Mouse (Mus musculus) midbrain, embryonic 10.5 days (tissue): ENCODE measurements around the gene Znrf3. TPM values are rescaled to one million over a fixed set of nuclear protein-coding genes. Genes with fewer than 3 reads are reported as not detected.

Source experiments
- DNase-seq: peaks from one replicate; pipeline ENCODE4 v3.0.0-alpha.2; 2017; ENCODE audit warnings: low spot score
- H3K27ac ChIP-seq: fragments of 300-500 bp; sonication (generic); replicated peaks from 2 replicates; pipeline ENCODE4 v1.5.1; 2016; ENCODE audit warnings: mild to moderate bottlenecking
- H3K27me3 ChIP-seq: fragments of 300-500 bp; sonication (generic); 2 replicates; pipeline ENCODE4 v1.6.1; 2016; ENCODE audit warnings: low read depth, mild to moderate bottlenecking; ENCODE audit not compliant: poor library complexity, severe bottlenecking
- H3K36me3 ChIP-seq: fragments of 300-500 bp; sonication (generic); 2 replicates; pipeline ENCODE4 v1.6.1; 2016; ENCODE audit warnings: mild to moderate bottlenecking, moderate library complexity
- H3K4me1 ChIP-seq: fragments of 300-500 bp; sonication (generic); 2 replicates; pipeline ENCODE4 v1.6.1; 2016
- H3K4me3 ChIP-seq: fragments of 300-500 bp; sonication (generic); 2 replicates; pipeline ENCODE4 v1.5.1; 2016; ENCODE audit warnings: mild to moderate bottlenecking, moderate library complexity
- H3K9me3 ChIP-seq: fragments of 300-500 bp; sonication (generic); replicated peaks from 2 replicates; pipeline ENCODE4 v1.6.1; 2016; ENCODE audit warnings: mild to moderate bottlenecking
- WGBS: fragments of 180-500 bp; shearing (Covaris S2); methylation state at CpG from one replicate; pipeline ENCODE4 v1.1.7; 2016; 5-methylcytosine and 5-hydroxymethylcytosine counted together
- polyA plus RNA-seq: library from polyadenylated mRNA; unstranded; fragments of >200 nt; fragmentation: Nextera tagmentation; extraction: Ambion mirVana; gene quantifications from 2 replicates; pipeline ENCODE4 v1.2.1, GENCODE M21; 2016

The Znrf3 gene
- polyA plus RNA-seq, 1 experiment from 2014 or later, result 12.2 TPM

GRCm38 (mm10) chr11:5290691-5291090 is 154.0 kb downstream of the Znrf3 start:
- 22% methylated on average over 5 of the region's 5 CpGs for WGBS
- H3K36me3 ChIP-seq, result peaks cover 38% of the 10 kb centered on the region
- H3K4me3 ChIP-seq, result no peak overlapping the region
- H3K9me3 ChIP-seq, result no peaks in the 10 kb centered on the region
- peaks cover 37% of the 10 kb centered on the region for H3K4me1 ChIP-seq
- H3K27ac ChIP-seq, result peak overlapping the region; percentile 39; the same call in 1 of the 2 replicates
- DNase-seq, result peak; percentile 64
- H3K27me3 ChIP-seq, result no peaks in the 10 kb centered on the region

- Histone ChIP-seq H3K9me3 (no peaks in the 10 kb centered on the region), H3K4me3 (no peak overlapping the region), H3K27ac (no peak overlapping the region), H3K36me3 (peaks cover 45% of the 10 kb centered on the region), H3K4me1 (peaks cover 37% of the 10 kb centered on the region), H3K27me3 (no peaks in the 10 kb centered on the region)
- no peak for DNase-seq
- 89% methylated on average over 4 of the region's 4 CpGs for WGBS
These were observed 154.6 kb downstream of the Znrf3 start for GRCm38 (mm10) chr11:5289826-5290580.

- WGBS, result 97% methylated on average over 2 of the region's 2 CpGs
- H3K4me3 ChIP-seq, result no peak overlapping the region
- no peaks in the 10 kb centered on the region for H3K9me3 ChIP-seq
- no peak for DNase-seq
- H3K36me3 ChIP-seq, result peaks cover 96% of the 10 kb centered on the region
- no peak overlapping the region for H3K27ac ChIP-seq
- no peaks in the 10 kb centered on the region for H3K27me3 ChIP-seq
- H3K4me1 ChIP-seq, result no peaks in the 10 kb centered on the region
These were observed 160.7 kb downstream of the Znrf3 start for GRCm38 (mm10) chr11:5283987-5284386.

DNA sequence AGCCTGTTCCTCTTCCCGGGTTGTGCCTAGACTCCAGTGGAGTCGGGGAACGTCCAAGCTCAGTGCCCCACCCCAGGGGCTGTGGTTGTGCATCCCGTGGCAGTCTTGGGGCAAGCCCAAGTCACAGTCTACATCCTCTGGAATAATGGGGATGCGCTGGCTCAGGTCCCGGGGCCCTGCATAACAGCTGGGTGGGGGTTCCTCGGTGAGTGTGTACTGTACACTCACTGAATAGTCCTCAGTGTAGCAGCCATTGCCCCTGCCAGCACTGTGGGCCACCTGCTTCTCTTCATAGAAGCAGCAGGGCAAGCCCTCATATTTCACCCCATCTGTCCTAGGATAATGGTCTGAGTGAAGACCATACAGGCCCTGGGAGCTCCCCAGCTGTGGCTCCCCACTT is 163.7 kb downstream of the Znrf3 start:
- Histone ChIP-seq H3K27me3 (no peaks in the 10 kb centered on the region), H3K9me3 (no peaks in the 10 kb centered on the region), H3K4me1 (no peaks in the 10 kb centered on the region), H3K27ac (no peak overlapping the region), H3K36me3 (peaks cover 68% of the 10 kb centered on the region), H3K4me3 (no peak overlapping the region)
- DNase-seq, result no peak
- 95% methylated on average over 7 of the region's 7 CpGs for WGBS

DNA sequence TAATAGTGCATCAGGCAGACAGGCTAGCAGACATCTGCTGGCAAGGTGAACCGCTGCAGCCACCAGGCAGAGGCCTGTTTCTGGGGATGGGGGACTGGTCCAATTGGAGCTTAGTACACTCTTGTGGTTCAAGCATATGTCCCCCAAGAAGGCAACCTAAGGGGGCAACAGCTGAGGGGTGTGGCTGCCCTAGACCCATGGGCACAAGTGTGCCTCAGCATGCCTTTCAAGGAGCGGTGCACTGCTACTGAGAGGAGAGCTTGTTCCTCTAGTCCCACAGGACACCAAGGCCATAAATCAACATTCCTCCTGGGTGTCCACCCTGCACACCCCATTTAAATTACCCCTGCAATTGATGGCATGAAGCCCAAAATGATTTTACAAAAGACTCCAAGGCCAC is 166.2 kb downstream of the Znrf3 start:
- Histone ChIP-seq H3K27ac (no peak overlapping the region), H3K36me3 (peaks cover 43% of the 10 kb centered on the region), H3K4me1 (no peaks in the 10 kb centered on the region), H3K4me3 (no peak overlapping the region), H3K27me3 (no peaks in the 10 kb centered on the region), H3K9me3 (no peaks in the 10 kb centered on the region)
- no peak for DNase-seq
- 90% methylated on average over 2 of the region's 2 CpGs for WGBS

- DNase-seq, result no peak
- H3K27me3 ChIP-seq, result no peaks in the 10 kb centered on the region
- H3K9me3 ChIP-seq, result no peaks in the 10 kb centered on the region
- no peak overlapping the region for H3K27ac ChIP-seq
- H3K4me1 ChIP-seq, result peaks cover 5% of the 10 kb centered on the region
- peaks cover 33% of the 10 kb centered on the region for H3K36me3 ChIP-seq
- H3K4me3 ChIP-seq, result no peak overlapping the region
- 84% methylated on average over 5 of the region's 5 CpGs for WGBS
These were observed 167.2 kb downstream of the Znrf3 start for GRCm38 (mm10) chr11:5277307-5277971.

- no peaks in the 10 kb centered on the region for H3K9me3 ChIP-seq
- DNase-seq, result no peak
- peaks cover 11% of the 10 kb centered on the region for H3K36me3 ChIP-seq
- 88% methylated on average over 4 of the region's 4 CpGs for WGBS
- H3K4me3 ChIP-seq, result no peak overlapping the region
- H3K27ac ChIP-seq, result no peak overlapping the region
- H3K4me1 ChIP-seq, result peaks cover 10% of the 10 kb centered on the region
- no peaks in the 10 kb centered on the region for H3K27me3 ChIP-seq
These were observed 169.4 kb downstream of the Znrf3 start for GRCm38 (mm10) chr11:5275216-5275615.

- H3K27ac ChIP-seq, result peak overlapping the region; percentile 55; the same call in 1 of the 2 replicates
These were observed 172.0 kb downstream of the Znrf3 start for GRCm38 (mm10) chr11:5272536-5273234.

DNA sequence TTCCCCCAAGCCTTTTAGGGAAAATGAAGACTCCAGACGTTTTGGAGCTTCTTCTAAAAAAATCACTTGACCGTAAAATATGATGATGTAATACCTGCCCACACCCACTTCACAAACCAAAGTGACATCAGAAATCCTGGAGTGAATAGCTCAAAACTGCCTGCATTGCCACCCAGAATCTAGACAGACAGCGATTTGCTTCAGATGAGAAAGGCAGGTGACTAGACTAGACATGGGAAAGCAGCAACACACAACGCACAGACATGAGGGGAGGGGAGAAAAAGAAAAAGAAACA is 172.6 kb downstream of the Znrf3 start:
- 81% methylated on average over 4 of the region's 4 CpGs for WGBS

More at GRCm38 (mm10) chr11:5272536-5273234, 172.0 kb downstream of the Znrf3 start:
- no peaks in the 10 kb centered on the region; the same call in 1 of the 2 replicates for H3K36me3 ChIP-seq
- H3K4me3 ChIP-seq, result no peak overlapping the region
- H3K4me1 ChIP-seq, result peaks cover 10% of the 10 kb centered on the region
- DNase-seq, result no peak
- no peaks in the 10 kb centered on the region for H3K9me3 ChIP-seq
- WGBS, result 83% methylated on average over 9 of the region's 9 CpGs
- no peaks in the 10 kb centered on the region for H3K27me3 ChIP-seq

GRCm38 (mm10) chr11:5271274-5272065 is 173.2 kb downstream of the Znrf3 start:
- no peaks in the 10 kb centered on the region; the same call in 1 of the 2 replicates for H3K36me3 ChIP-seq
- H3K27me3 ChIP-seq, result no peaks in the 10 kb centered on the region
- H3K9me3 ChIP-seq, result no peaks in the 10 kb centered on the region
- peaks cover 10% of the 10 kb centered on the region for H3K4me1 ChIP-seq
- no peak for DNase-seq
- WGBS, result 79% methylated on average over 9 of the region's 9 CpGs
- H3K27ac ChIP-seq, result no peak overlapping the region
- no peak overlapping the region for H3K4me3 ChIP-seq

More for the DNA sequence above, 172.6 kb downstream of the Znrf3 start:
- Histone ChIP-seq H3K4me3 (no peak overlapping the region), H3K9me3 (no peaks in the 10 kb centered on the region), H3K4me1 (peaks cover 10% of the 10 kb centered on the region), H3K36me3 (no peaks in the 10 kb centered on the region; the same call in 1 of the 2 replicates), H3K27me3 (no peaks in the 10 kb centered on the region), H3K27ac (no peak overlapping the region)
- no peak for DNase-seq

DNA sequence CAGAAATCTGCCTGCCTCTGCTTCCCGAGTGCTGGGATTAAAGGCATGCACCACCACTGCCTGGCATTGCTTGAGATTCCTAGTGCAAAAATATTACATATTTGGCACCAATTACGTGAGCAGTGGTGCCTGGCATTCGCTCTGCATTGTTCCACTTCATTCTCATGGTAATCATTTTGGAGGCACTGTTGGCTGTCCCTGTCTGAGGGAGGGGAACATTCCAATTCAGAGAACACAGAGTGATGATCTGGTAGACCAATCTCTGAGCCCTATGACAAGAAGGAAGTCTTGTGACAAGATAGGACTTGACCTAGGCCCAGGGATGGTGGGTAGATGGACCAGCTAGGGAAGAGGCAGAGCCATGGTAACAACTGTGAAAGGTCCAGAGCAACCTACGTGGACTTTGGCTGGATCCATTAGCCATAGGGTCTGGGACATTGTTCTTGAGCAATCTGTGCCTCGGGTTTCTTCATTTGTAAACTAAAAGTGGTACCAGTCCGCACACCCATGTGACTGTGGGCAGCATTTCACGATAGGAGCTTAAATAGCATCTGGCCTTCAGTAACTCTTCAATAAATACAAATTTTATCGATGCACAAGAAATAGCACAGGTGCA is 174.7 kb downstream of the Znrf3 start:
- Histone ChIP-seq H3K36me3 (no peaks in the 10 kb centered on the region), H3K27ac (no peak overlapping the region), H3K4me1 (peaks cover 10% of the 10 kb centered on the region), H3K4me3 (no peak overlapping the region), H3K27me3 (no peaks in the 10 kb centered on the region), H3K9me3 (no peaks in the 10 kb centered on the region)
- WGBS, result 91% methylated on average over 8 of the region's 8 CpGs
- DNase-seq, result no peak

DNA sequence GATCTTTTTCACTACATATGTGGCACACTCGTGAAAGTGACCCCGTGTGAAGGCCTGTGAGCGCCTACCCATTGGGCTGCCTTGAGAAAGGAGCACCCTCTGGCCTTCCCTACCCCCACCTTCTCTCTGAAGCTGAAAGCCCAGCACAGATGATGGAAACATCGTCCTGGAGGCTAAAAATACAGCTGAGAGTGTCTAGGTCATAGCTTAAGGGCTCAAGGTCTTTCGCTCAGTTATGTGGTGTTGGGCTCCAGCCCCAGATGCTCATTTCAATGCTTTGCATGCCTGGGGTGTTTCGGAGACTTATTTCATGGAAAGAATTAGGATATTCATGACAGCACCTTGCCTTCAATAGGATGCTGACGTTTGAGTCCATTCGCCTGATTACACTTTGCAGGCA is 178.9 kb downstream of the Znrf3 start:
- DNase-seq, result no peak
- Histone ChIP-seq H3K27me3 (peaks cover 23% of the 10 kb centered on the region), H3K36me3 (no peaks in the 10 kb centered on the region), H3K9me3 (no peaks in the 10 kb centered on the region), H3K4me3 (no peak overlapping the region), H3K27ac (no peak overlapping the region), H3K4me1 (peaks cover 14% of the 10 kb centered on the region; the same call in 1 of the 2 replicates)
- 82% methylated on average over 8 of the region's 8 CpGs for WGBS
